Mouse (Mus musculus) neural tube, embryonic 14.5 days (tissue): ENCODE data around the gene Gm21677. TPM values are rescaled to one million over a fixed set of nuclear protein-coding genes. Genes with fewer than 3 reads are reported as not detected.
"Not testable (repeated sequence)": the region's sequence is repeated elsewhere in the genome, so short reads cannot be mapped to it uniquely, and the experiment has no call there.

Experiments used
- ATAC-seq: fragments of 200-750 bp; cut with Nextera tagmentation; 2 replicates; pipeline ENCODE4 v1.8.0; 2017; ENCODE audit warnings: low read depth, mild to moderate bottlenecking, moderate TSS enrichment, moderate library complexity
- H3K27ac ChIP-seq: fragments of 300-500 bp; sonication (generic); 2 replicates; pipeline ENCODE4 v1.5.1; 2014; ENCODE audit warnings: low read depth, mild to moderate bottlenecking, control low read depth, low read length, moderate library complexity, mixed read lengths
- H3K27me3 ChIP-seq: fragments of 300-500 bp; sonication (generic); 2 replicates; pipeline ENCODE4 v1.6.1; 2014; ENCODE audit warnings: low read length; ENCODE audit not compliant: control insufficient read depth, insufficient read depth
- H3K36me3 ChIP-seq: fragments of 300-500 bp; sonication (generic); 2 replicates; pipeline ENCODE4 v1.6.1; 2014; ENCODE audit warnings: low read length, mixed read lengths; ENCODE audit not compliant: control insufficient read depth, insufficient read depth
- H3K4me1 ChIP-seq: fragments of 300-500 bp; sonication (generic); 2 replicates; pipeline ENCODE4 v1.6.1; 2014; ENCODE audit warnings: low read length; ENCODE audit not compliant: control insufficient read depth, insufficient read depth
- H3K4me2 ChIP-seq: fragments of 300-500 bp; sonication (generic); 2 replicates; pipeline ENCODE4 v1.6.1; 2014; ENCODE audit warnings: mild to moderate bottlenecking, low read depth, low read length, control low read depth
- H3K4me3 ChIP-seq: fragments of 300-500 bp; sonication (generic); 2 replicates; pipeline ENCODE4 v1.5.1; 2014; ENCODE audit warnings: low read depth, low read length, control low read depth, mixed read lengths
- H3K9ac ChIP-seq: fragments of 300-500 bp; sonication (generic); replicated peaks from 2 replicates; pipeline ENCODE4 v1.6.1; 2014; ENCODE audit warnings: low read depth, mild to moderate bottlenecking, control low read depth, low read length, mixed read lengths
- H3K9me3 ChIP-seq: fragments of 300-500 bp; sonication (generic); 2 replicates; pipeline ENCODE4 v1.6.1; 2016; ENCODE audit warnings: low read length; ENCODE audit not compliant: control insufficient read depth
- WGBS: fragments of 180-500 bp; shearing (Covaris S2); extraction: QIAGEN DNeasy Blood & Tissue Kit; methylation state at CpG from one replicate; pipeline ENCODE4 v1.1.7; 2014; 5-methylcytosine and 5-hydroxymethylcytosine counted together
- polyA plus RNA-seq: library from polyadenylated mRNA; unstranded; fragments of >200 nt; fragmentation: Nextera tagmentation; extraction: Ambion mirVana; gene quantifications from 2 replicates; pipeline ENCODE4 v1.2.1, GENCODE M21; 2014

The Gm21677 gene
- polyA plus RNA-seq = not detected in 2 replicates

- H3K27me3 ChIP-seq, H3K36me3 ChIP-seq, H3K4me1 ChIP-seq, H3K27ac ChIP-seq, H3K9me3 ChIP-seq, ATAC-seq, H3K9ac ChIP-seq, H3K4me2 ChIP-seq, H3K4me3 ChIP-seq: not testable (repeated sequence)
- no CpG with 5 or more reads among the region's 9 CpGs for WGBS
Measured at GRCm38 (mm10) chrY:3306349-3306748, at the start of gene Gm21677. Gm21677 (minus strand) TSS chrY:3306449.

- H3K27me3 ChIP-seq, H3K4me3 ChIP-seq, H3K27ac ChIP-seq, H3K4me1 ChIP-seq, H3K9ac ChIP-seq, H3K4me2 ChIP-seq, H3K36me3 ChIP-seq, H3K9me3 ChIP-seq, ATAC-seq: not testable (repeated sequence)
- WGBS = no CpG with 5 or more reads among the region's 9 CpGs
Measured at GRCm38 (mm10) chrY:3345229-3345628, 39.0 kb upstream of the Gm21677 start, which contains the start of gene Gm21693. Gm21693 (minus strand) TSS chrY:3345329.

DNA sequence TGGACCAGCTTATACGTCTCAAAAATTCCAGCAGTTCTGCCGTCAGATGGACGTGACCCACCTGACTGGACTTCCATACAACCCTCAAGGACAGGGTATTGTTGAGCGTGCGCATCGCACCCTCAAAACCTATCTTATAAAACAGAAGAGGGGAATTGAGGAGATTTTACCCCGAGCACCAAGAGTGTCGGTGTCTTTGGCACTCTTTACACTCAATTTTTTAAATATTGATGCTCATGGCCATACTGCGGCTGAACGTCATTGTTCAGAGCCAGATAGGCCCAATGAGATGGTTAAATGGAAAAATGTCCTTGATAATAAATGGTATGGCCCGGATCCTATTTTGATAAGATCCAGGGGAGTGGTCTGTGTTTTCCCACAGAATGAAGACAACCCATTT lies 34.4 kb upstream of the Gm21677 start:
- not testable (repeated sequence) for H3K27me3 ChIP-seq, H3K4me1 ChIP-seq, H3K4me3 ChIP-seq, ATAC-seq, H3K9me3 ChIP-seq, H3K4me2 ChIP-seq, H3K27ac ChIP-seq, H3K9ac ChIP-seq, H3K36me3 ChIP-seq
- WGBS = no CpG with 5 or more reads among the region's 11 CpGs

Other genes with a start within 250 kb of the Gm21677 start
- not detected in 2 replicates for gene Gm21693, start 38.9 kb upstream of the Gm21677 start, polyA plus RNA-seq
- not detected in 2 replicates for gene Gm21704, start 103.7 kb upstream of the Gm21677 start, polyA plus RNA-seq
- not detected in 2 replicates for gene Gm21708, start 103.7 kb upstream of the Gm21677 start, polyA plus RNA-seq